Mouse (Mus musculus) forebrain, embryonic 11.5 days (tissue): Measurements from ENCODE around the gene Map2. TPM values are rescaled to one million over a fixed set of nuclear protein-coding genes. Genes with fewer than 3 reads are reported as not detected.

ENCODE experiments used
- polyA plus RNA-seq: library from polyadenylated mRNA; unstranded; fragments of >200 nt; fragmentation: Nextera tagmentation; extraction: Ambion mirVana; gene quantifications from 2 replicates; pipeline ENCODE4 v1.2.1, GENCODE M21; 2014

Map2 gene
- polyA plus RNA-seq, 1 experiment from 2014 or later: 177 TPM

Other genes starting within 250 kb of the Map2 start
- gene Crygf, start 248.8 kb upstream of the Map2 start, polyA plus RNA-seq: not detected in 2 replicates